Mouse (Mus musculus) frontal cortex, postnatal 10 days (tissue): ENCODE measurements at regions not wholly inside any gene's neighbourhood (a gene's known extent, or its start where the extent isn't known, plus 50 kb on each side); places are given as distances from the start of the nearest gene placed in this dataset.

Experiments
- DNase-seq, 2 experiments: peaks; one replicate each; pipeline ENCODE4 v3.0.0; 2022; ENCODE audit warnings: low spot score in 2 of 2, mixed read lengths in 1 of 2

DNA sequence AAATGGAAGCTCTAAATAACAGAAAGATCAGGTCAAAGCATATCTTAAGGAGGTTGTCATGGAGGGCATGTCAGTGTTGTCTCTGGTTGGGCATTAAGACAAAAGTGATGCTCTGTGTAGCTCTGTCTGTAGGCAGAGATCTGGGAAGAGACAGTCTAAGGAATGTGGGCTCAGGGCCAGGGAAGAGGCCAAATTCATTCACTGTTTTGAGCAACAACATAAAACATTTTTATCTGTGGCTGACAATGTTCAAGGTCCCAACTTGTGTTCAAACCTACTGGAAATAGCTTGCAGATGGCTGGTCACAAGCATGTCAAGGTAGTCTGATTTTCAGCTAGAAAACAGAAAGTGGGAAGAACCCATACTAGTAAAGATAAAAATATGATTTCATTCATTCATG lies 374.6 kb upstream of the Fam49a start:
- DNase-seq, result no peak

DNA sequence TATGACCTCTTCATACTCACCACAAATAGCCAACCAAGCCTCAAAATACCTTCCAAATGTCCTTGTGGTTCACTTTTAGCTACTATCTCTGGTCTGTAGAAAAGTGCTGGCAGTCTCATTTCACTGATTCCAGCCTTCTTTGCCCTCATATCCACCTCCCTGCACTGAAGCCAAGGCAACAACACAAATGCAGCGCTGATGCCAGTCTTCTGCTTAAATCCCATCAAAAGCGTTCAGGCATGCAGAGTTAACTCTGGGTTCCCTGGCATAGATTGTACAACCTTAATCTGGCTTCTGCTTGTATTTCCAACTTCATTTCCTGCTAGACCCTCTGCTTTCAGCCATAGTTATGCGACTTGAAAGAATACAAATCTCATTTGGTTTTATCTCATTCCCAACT lies 362.9 kb upstream of the Fam49a start:
- no peak for DNase-seq

DNA sequence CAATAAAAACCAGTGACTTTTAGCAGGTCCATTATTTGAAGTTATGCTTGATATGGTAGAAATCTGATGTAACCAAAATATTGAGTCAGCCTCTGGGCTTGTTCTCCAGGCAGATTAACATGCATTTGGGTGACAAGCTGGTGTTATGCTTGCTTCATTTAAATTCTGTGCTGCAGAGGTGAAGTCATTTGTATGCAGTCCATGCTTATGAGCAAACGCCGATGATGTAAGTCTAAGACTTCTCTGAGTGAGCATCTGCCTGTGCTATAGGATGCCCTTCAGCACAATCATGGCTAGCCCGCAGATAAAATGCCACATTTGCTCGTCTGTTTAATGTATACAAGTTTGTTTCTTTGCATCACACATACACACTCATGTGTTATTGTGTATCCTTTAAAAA lies 355.4 kb upstream of the Fam49a start:
- no peak for DNase-seq
